Mouse (Mus musculus) liver, postnatal 0 days (tissue): Measurements from ENCODE around the gene Ccdc187.

Source experiments
- CTCF ChIP-seq: sonication (generic); IDR thresholded peaks from 2 replicates; pipeline ENCODE4 v1.5.1; 2016; ENCODE audit warnings: antibody characterized with exemption, low read depth
- EP300 ChIP-seq: IDR thresholded peaks from 2 replicates; pipeline ENCODE4 v1.6.1; 2016; ENCODE audit warnings: antibody characterized with exemption, low read depth, mild to moderate bottlenecking

GRCm38 (mm10) chr2:26254816-26255215 lies 39.5 kb downstream of the Ccdc187 start:
- TF ChIP-seq CTCF (no peak), EP300 (no peak)
